In genomic region chr1:131090877-131091276, GRCm38 (mm10) we compare ENCODE assay signal across 14 mouse cellular contexts. TPM values are rescaled to one million over a fixed set of nuclear protein-coding genes. Genes with fewer than 3 reads are reported as not detected.
DNase-seq lines count a peak whose midpoint lies in the region; ATAC-seq and TF ChIP-seq lines count a peak whose summit lies in the region.
"Had no signal": no experiment of that assay in that cellular context is flagged by ENCODE, and none has a peak within 500 bp of the region (broad histone marks: within the 10 kb centered on the region; RNA-seq: fewer than 3 reads in every experiment).

No protein-coding gene starts in this region.

- H3K4me1 ChIP-seq in heart, adult 2 months (ENCODE audit: control insufficient read depth, insufficient read depth, low read length): peaks cover 54% of the 10 kb centered on the region
- H3K4me1 ChIP-seq in heart, embryonic 13.5 days: peaks cover 100% of the 10 kb centered on the region

- H3K27ac ChIP-seq in heart, adult 2 months: peak overlapping the region; percentile 87
- peak overlapping the region; percentile 94 for H3K27ac ChIP-seq in heart, embryonic 13.5 days (replicated peaks)
- H3K27ac ChIP-seq: embryonic facial prominence, embryonic 15.5 days; limb, embryonic 12.5 days had no signal

- H3K9ac ChIP-seq in heart, adult 2 months (ENCODE audit: low read depth, low read length): peak overlapping the region; percentile 3; the same call in 1 of the 2 replicates
- peak overlapping the region; percentile 62 for H3K9ac ChIP-seq in heart, embryonic 13.5 days
- H3K9ac ChIP-seq: embryonic facial prominence, embryonic 15.5 days; limb, embryonic 12.5 days had no signal

- no peak for TF ChIP-seq CTCF in heart, adult 2 months (IDR thresholded peaks at IDR 0.05)

- peaks cover 13% of the 10 kb centered on the region for H3K79me2 ChIP-seq in heart, adult 2 months (replicated peaks; ENCODE audit: control insufficient read depth, insufficient read depth, low read length)

- no peaks in the 10 kb centered on the region for H3K27me3 ChIP-seq in heart, adult 2 months (ENCODE audit: control insufficient read depth, insufficient read depth, low read length)
- H3K27me3 ChIP-seq in heart, embryonic 13.5 days (replicated peaks): no peaks in the 10 kb centered on the region
- H3K27me3 ChIP-seq: embryonic facial prominence, embryonic 15.5 days; limb, embryonic 12.5 days had no signal

- peaks cover 14% of the 10 kb centered on the region for H3K36me3 ChIP-seq in heart, adult 2 months (ENCODE audit: control insufficient read depth, insufficient read depth, low read length)
- H3K36me3 ChIP-seq in heart, embryonic 13.5 days: no peaks in the 10 kb centered on the region
- H3K36me3 ChIP-seq: embryonic facial prominence, embryonic 15.5 days; limb, embryonic 12.5 days had no signal

- ATAC-seq in heart, embryonic 13.5 days (ENCODE audit: extremely low read depth, insufficient number of reproducible peaks, low FRiP score, low TSS enrichment): no peak

- H3K4me2 ChIP-seq in heart, embryonic 13.5 days: peak overlapping the region; percentile 61
- H3K4me2 ChIP-seq: embryonic facial prominence, embryonic 15.5 days; limb, embryonic 12.5 days; midbrain, embryonic 11.5 days had no signal

- intact Hi-C loops in heart, adult 2 months (cut with DNase I): loop anchor here (10.0 kb wide), 1 partner anchor 376 kb away; the partner anchor contains the start of genes Gm29427 and Yod1

- DNase-seq in heart, adult 2 months: peak in 1 of 2 experiments; percentile 56
- no peak for DNase-seq in heart, postnatal 4 days
- DNase-seq in lung, postnatal 36 days: peak; percentile 31
- no peak for DNase-seq in lung, postnatal 14 days
- no peak for DNase-seq in spleen, postnatal 10 days (ENCODE audit: low spot score in 2 of 2)
- no peak for DNase-seq in embryo, embryonic 9.5 days (ENCODE audit: extremely low spot score)
- DNase-seq: cerebellum, adult 18-20 months; kidney, postnatal 4 days; spleen, adult 18-20 months; thymus, postnatal 4 days had no signal

- no peak for TF ChIP-seq EP300 in heart, adult 2 months (IDR thresholded peaks at IDR 0.05; ENCODE audit: insufficient read depth, low read depth, low read length)

- WGBS in heart, adult 2 months: 27% methylated on average over 4 of the region's 4 CpGs
- WGBS in heart, embryonic 13.5 days: 43% methylated on average over 4 of the region's 4 CpGs

- 0 out of 2 replicates have a peak overlapping the region, but pooled peaks have one; percentile 5 for H3K4me3 ChIP-seq in heart, adult 2 months
- H3K4me3 ChIP-seq in heart, embryonic 13.5 days: 0 out of 2 replicates have a peak overlapping the region, but pooled peaks have one; percentile 20
- H3K4me3 ChIP-seq: embryonic facial prominence, embryonic 15.5 days; limb, embryonic 12.5 days had no signal

- peak; percentile 47; the same call in 1 of the 2 replicates for TF ChIP-seq POLR2A in heart, adult 2 months (IDR thresholded peaks at IDR 0.05; ENCODE audit: insufficient read depth, low read depth, low read length)

- H3K9me3 ChIP-seq in heart, embryonic 13.5 days: no peaks in the 10 kb centered on the region
- H3K9me3 ChIP-seq: embryonic facial prominence, embryonic 15.5 days; limb, embryonic 12.5 days had no signal

RNA-seq across cellular contexts. Expression of gene Mapkapk2, which starts 6.7 kb away (rescaled TPM):
- 100 to 1,000 TPM; 283 to 363 TPM for total RNA-seq in heart, adult 2 months (2021)
- 196 and 305 TPM in 2 replicates for polyA plus RNA-seq in heart, adult 2 months (2012; rRNA removed)
- total RNA-seq in heart, postnatal 4 days (2021): 100 to 1,000 TPM; 206 to 226 TPM
- 60.0 and 62.0 TPM in 2 replicates for polyA plus RNA-seq in heart, embryonic 13.5 days (2015; fragmentation: Nextera tagmentation; extraction: Ambion mirVana)

RNA-seq across cellular contexts. Expression of gene Dyrk3, which starts 47.3 kb away (rescaled TPM):
- under 1 TPM; 0.48 to 0.70 TPM for total RNA-seq in heart, adult 2 months (2021)
- polyA plus RNA-seq in heart, adult 2 months (2012; rRNA removed): 0.16 and 0.32 TPM in 2 replicates
- 1 to 10 TPM; 1.2 to 1.7 TPM for total RNA-seq in heart, postnatal 4 days (2021)
- polyA plus RNA-seq in heart, embryonic 13.5 days (2015; fragmentation: Nextera tagmentation; extraction: Ambion mirVana): 3.2 and 4.5 TPM in 2 replicates
